Mouse (Mus musculus): Measurements from ENCODE around the gene Krtap11-1.

Krtap11-1 gene

DNA sequence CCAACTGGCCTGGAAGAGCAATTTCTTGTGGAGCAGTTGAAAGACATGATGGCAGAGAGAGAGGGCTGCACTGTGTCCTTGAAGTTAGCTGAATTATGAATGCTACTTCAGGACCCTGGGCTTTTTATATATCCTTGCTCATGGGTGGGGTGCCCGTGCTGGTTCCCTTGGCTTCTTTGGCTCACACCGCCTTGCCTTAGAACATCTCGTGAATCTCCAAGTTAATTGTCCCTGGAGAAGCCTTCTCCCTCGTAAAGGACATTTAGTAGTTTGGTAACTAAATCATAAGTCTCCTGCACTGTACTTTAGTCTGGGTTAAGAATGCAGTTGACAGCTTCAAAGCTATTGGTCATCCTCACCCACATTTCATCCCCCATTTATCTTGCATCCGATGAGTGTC, at the start of gene Krtap11-1:
Krtap11-1 (minus strand) TSS at position 101 of the 400 bp plus-strand sequence.
- DNase-seq, result no peak

DNA sequence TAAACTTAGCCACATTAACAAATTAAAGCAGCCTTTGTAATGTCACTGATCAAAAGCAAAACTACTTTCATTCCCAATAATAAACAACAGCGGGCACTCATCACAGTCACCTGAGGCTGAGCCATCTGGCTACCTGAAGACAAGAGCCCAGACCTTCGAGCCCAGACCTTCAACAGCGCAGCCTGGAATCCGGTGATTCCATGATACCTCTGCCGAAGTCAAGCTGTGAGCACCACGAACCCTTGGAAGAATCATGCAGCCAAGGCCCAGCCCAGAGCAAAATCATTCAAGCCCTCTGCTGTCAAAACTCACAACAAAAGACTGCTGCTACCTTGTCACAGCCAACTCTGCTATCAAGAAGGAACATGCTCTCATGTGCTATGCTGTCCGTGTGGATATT, 47.2 kb upstream of the Krtap11-1 start:
- no peak for DNase-seq

DNA sequence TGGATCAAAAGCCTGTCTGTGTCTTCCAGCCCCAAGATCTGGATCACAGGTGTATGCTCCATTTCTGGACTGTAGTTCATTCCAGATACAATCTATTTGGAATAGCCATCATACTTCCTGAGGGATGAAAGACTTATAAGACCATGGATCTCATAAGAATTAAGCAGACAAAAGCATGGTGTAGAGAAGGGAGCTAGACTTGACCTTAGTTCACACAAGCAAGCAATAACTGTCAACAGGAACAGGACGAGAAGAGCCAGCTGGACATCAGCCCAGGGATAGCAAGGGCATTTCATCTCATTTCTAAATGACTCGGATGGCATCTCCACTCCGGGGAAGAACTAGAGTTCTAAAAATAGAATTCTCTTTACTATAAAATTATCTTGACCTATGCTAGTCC, 46.3 kb upstream of the Krtap11-1 start:
- no peak for DNase-seq

DNA sequence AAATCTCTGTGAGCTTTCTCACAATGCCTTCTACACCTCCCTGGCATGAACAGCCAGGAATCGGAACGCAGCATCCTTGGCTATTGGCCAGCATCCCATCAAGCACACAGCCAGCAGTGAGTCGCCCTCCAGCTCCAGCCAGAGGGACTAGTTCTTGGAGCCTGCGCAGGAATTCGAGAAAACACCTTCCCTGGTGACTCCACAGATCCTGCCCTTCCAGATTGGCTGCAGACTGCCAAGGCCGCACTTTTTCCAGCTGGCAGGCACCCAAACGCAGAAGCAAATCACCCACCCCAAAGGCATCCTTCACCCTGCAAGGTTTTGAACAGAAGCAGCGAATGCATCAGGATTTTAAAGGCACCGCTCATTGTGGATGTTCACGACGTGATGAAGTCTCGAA, 42.7 kb upstream of the Krtap11-1 start:
- DNase-seq, result no peak

DNA sequence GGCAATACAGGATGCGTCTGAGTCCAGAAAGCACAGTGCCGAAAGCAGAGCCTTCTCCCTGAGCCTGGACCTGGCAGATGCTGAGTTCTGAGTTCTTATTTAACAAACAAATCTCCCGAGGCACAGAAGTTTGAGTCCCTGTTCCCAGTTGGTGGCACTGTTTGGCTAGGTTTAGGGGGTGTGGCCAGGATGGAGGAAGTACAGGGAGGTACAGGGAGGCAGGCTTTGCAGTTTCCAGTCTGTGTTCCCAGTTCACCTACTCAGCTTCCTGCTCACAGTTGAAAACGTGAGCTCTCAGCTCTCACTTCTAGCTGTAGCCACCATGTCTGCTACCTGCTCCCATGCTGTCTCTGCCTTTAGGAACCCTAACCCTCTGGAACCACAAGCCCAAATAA, 37.8 kb upstream of the Krtap11-1 start:
- no peak for DNase-seq

DNA sequence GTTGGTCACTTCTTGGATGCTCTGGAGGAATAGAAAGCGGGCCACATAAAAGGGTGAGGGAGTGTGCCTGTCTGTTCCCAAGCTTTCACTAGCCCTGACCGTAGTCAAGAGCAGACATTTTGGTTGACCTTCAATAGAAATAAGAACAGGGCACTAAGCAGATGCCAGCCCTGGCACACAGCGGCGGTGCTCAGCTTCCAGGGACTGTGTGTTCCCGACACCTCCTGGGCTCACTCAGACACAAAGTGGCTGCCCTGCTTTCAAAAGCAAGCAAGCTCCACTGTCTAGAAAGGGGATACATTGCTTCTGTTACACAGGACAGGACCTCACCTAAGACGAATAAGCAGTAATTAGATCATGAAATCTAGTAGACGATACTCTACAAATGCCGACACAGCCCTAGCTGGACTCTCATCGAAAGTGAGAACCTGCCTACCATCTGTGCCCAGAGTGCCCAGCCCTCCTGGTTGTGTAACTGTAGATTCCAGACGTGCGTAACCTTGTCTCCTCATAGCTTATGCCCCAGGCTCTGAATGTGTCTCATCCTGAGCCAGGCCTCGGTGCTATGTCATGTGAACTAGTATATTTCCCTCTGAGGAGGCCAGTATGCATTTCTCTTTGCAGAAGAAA, 37.3 kb upstream of the Krtap11-1 start:
- DNase-seq, result peak; percentile 39

DNA sequence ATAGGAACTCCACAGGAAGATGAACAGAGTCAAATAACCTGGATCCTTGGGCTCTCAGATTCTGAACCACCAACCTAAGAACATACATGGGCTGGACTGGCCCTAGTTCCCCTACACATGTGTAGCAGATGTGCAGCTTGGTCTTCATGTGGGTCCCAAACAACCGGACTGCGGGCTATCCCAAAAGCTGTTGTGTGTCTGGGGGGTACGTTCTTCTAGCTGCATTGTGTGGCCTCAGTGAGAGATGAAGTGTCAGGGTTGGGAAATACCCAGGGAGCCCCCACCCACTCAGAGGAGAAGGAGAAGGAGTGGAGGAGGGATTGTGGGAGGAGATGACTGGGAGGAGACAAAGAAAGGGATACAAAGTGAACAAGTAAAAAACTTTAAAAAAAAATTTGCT, 36.0 kb upstream of the Krtap11-1 start:
- no peak for DNase-seq

DNA sequence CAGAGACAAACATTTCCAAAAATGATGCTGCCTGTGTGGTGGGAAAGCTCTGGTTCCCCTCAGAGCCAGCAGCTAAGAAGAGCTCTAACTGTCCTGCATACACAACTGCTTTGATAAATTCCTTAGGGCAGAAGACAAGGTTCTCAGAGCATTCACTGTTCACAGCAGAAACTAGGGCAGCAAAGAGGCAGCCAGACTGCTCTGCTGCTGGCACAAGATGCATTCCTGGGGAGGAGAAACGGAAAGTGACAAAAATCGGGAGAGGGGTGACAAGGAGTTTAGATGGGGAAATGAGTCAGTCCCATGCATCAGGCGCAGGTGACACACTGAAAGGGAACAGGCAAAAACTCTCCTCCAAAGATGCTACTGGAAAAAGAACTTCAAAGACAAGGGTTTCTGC, 16.2 kb upstream of the Krtap11-1 start:
- peak; percentile 25 for DNase-seq

DNA sequence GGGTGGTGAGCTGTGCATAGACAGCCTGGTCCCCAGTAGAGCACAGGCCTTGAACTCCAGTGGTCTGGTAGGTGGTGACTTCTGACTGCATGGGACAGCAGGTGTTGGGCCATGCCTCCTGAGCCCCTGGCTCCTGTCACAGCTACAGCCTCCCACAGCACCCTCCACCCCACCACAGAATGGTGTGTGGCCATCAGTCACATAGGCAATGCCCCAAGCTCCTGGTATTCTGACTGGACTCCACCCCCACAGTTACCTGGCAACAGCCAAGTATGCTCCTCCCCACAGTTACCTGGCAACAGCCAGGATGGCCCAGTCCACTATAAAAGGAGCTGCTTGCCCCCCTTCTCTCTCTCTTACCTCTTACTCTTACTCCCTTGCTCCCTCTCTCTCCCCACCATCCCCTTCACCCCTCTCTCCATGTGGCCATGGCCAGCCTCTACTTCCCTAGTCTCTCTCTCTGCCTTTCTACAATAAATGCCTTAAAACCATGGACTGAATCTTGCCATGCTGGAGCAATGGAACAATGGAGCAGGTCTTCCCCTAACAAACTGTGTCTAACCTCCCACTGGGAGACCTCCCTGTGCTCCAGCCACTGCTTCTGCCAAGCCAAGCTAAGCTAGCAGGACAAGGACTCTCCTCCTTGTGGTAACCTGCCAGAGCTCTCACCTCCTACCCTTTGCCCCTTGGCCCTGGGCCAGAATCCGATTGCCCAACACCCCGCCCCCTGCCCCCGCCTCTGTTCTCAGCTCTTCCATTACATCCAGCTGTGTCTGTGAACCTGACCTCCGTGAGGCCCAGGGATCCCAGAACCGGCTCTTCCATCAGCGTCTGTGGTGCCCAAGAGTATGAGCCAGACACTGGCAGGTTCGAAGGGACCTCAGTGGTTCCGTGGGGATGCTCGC, 14.9 kb upstream of the Krtap11-1 start:
- no peak for DNase-seq

DNA sequence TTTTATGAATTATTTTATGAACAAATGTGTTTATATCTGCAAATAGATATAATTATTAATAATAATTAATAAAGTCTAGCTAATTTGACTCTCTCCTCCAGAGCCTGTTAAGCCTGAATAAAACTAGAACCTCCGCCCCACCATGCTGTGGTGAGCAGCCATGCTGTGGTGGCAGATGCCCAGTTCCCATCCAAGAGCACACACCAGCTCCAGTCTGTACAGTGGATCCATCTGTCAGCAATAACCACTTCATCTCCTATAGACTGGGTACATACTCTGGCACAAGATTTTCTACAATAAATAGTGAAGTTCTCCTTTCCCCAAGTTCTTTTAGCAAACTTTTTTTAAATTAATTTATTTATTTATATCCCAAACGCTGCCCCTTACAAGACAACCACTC, 10.7 kb upstream of the Krtap11-1 start:
- no peak for DNase-seq

DNA sequence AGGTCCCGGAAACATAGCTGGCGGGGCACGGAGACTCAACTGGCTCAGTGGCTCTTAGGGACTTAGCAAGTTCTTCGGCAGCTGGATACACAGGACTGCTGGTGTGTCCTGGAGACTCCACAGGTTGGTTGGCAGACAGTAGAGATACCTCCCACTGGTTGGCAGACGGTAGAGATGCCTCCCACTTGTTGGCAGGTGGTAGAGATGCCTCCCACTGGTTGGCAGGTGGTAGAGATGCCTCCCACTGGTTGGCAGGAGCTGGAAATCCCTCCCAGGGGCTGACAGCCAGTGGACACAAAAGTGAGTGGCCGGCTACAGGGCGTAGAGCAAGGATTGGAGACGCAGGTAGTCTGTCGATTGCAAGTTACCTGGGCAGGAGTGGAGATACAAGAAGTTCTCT, 467 bp downstream of the Krtap11-1 start:
- DNase-seq, result peak; percentile 66

DNA sequence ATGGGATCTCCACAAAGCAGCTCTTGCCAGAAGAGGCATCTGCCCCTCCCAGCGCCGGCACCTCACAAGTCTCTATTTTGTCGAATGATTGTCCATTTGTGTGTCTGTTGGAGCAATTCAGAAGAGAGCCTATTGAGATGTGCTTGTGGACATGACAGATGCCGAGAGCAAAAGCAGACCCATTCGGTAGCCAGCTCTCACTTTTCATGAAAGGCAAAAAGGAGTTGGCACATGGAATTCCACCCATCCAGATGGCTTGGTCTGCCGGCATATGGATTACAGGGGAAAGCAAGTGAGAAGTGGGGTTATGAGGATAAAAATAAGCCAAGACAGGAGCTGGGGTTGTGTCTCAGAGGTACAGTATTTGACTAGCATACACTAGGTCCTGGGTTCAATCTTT, 1.8 kb downstream of the Krtap11-1 start:
- no peak for DNase-seq

DNA sequence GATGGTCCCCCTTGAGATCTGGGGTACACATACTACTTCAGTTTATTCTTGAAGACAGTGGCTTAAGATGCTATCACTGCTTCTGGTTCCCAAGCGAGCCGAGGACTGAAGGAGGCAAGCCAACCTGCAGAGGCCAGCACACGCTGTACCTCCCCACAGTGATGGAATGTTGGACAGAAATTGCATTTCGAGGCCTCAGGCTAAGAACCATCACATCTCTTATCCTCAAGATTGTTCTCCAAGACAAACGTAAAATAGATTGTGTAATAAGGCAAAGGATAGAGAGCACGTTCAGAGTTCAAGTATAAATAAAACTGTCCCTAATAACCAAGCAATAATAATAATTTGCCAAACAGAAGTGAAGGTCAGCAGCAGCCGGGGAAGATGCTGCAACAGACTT, 2.8 kb downstream of the Krtap11-1 start:
- DNase-seq, result no peak

DNA sequence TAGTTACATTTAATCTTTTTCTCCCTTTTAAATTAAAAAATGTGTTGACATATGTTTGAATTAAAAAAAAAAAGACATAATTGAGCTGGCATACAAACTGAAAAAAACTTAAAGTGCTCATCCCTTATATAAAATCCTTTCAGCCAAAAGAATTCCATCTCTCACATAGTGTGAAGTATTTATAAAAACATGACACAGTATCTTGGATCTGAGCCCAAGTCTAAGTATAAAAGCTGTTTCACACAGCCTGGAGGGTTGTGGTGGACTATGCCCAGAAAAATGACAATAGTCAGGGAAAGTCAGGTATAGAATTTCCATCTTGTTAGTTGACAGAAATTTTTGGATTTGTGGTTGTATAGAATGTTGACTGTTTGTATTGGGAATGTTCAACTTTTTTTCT, 20.7 kb downstream of the Krtap11-1 start:
- DNase-seq, result no peak

DNA sequence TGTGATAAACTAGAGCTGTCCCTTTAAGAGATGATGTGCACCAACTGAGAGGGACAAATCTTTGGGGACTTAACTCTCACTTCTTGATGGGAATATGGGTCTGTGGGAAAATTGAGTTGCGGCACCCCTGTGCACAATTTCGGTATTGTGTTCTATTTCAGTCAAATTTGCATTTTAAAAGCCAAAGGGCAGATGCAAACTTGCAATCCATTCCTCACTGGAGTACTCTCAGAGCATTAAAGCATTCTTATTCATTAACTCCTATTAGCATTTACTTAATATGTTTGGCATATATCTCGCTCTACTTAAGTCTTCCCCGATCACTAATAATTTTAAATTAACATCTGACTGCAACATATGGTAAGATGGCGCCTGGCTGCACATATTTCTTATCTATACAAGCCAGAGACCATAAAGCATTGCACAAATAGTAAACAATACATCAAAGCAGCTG, 32.9 kb downstream of the Krtap11-1 start:
- no peak for DNase-seq

DNA sequence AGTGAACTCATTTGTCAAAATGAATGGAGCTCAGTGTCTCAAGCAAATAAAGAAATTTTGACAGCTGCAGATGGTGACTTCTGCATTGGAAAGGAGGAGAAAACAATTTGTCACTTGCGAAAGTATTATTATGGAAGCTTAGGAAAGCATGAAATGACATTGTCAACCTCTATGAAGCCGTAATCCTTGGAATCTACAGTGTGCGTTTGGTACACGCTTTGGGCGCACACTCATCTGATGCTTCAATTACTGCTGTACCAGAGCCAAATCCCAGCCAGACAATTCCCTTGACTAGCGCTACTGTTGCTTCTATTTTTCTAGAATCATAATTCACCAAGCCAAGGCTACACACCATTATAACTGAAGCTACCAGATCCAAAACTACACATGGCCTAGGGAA, 33.6 kb downstream of the Krtap11-1 start:
- no peak for DNase-seq

DNA sequence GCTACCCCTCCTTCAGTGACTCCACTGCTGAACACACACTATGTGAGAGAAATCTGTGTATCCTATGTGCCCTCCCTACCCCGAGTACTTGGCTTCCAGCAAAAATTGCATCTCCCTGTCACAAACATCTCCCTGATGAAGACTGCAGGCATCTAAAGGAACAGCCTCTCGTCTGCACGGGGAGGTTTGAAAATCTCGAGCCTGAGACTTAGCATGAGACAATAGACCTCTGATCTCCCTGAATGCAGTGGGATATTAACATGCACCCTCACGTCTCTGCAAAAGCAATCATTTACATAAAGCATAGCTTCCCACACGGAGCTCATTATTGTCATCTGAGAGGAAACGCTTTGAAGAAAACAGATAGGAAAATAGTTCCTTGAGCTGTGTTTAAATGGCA, 40.4 kb downstream of the Krtap11-1 start:
- DNase-seq, result no peak

DNA sequence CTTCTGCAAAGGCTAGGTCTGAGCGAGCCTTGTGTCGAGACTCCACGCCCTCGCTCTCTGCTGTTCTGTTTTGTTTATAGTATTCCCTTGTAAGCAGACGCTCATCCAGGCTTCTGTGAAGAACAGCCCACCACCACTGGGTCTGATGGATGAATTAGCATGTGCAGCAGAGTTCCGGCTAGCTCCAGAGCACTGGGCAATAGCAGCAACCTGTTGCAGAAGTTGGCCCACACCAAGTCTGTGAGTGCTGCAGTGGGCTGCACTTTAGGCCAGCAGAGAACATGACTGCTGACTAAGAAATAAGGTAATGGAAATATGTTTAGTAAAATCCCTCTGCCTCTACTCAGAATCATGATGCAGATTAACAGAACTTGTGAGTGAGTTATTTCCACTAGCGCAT, 41.1 kb downstream of the Krtap11-1 start:
- no peak for DNase-seq

DNA sequence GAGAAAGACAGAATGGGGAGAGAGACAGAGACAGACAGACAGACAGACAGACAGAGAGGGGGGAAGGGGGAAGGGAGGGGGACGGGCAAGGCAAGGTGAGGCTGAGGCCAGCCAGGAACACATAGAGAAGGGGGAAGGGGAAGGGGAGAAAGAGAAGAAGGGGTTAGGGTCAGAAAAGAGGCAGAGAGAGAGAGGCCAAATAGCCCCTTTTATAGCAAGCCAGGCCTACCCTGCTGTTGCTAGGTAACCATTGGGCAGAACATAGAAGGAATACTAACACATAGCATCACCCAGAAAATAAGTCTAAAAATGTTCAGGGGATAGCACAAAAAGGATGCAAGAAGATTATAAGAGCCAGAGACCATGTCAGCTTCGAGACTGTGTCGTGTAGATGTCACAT, 42.6 kb downstream of the Krtap11-1 start:
- no peak for DNase-seq

DNA sequence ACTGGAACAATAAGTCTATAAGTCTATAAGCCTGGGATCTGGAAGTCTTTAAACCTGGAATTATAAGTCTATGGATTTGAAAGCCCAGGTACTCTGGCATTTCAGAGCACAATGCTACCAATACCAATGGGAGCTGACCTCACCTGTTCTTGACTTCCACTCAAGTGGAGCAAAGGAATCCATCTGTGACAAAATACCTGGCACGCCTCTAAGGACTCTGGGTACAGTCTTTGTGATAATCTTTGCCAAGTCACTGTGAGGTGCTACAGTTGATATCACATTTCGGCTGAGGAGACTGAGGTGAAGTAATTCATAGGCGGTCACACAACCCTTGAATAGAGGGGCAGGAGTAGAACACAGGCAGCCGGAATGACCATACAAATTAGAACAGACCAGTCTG, 50.0 kb downstream of the Krtap11-1 start:
- DNase-seq, result no peak

DNA sequence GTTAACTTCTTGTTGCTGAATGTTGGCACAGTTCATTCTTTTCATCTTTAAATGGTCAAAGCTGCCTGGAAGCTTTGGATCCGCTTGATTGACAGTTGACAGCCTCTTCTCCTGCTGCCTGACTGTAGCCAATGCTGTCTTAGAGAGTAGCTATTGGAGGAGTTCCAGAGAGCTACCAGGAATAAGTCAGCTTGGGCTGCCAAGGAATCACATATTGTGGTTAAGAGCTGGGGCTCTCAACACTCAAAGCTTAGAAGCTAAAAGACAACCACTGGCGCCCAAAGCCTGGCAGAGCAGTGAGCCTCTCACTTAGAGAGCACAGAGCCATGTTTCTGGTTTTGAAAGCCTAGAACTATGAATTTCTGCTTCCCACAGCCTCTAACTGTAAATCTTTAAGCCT, 50.4 kb downstream of the Krtap11-1 start:
- DNase-seq, result no peak
